Mouse (Mus musculus): ENCODE measurements at regions not wholly inside any gene's neighbourhood (a gene's known extent, or its start where the extent isn't known, plus 50 kb on each side); places are given as distances from the start of the nearest gene placed in this dataset.

DNA sequence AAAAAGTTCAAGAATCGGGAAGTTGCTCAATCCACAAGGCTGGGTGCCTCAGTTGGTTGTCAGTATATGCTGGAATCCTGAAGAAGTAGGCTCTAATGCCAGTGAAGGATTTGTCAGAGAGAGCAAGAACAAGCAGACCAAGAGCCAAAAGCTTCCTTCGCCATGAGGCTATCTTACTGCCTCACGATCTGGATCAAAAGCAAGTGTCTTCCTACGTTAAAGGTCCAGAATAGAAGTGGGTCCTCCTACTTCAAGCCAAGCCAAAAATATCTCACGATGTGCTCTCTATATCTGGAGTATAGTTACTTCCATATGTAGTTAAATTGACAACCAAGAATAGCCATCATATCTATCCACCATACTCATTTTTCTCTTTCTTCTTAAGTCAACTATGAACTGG, 102.5 kb upstream of the 4930578C19Rik start:
- DNase-seq (ENCODE audit: low spot score in 2 of 2), result no peak

DNA sequence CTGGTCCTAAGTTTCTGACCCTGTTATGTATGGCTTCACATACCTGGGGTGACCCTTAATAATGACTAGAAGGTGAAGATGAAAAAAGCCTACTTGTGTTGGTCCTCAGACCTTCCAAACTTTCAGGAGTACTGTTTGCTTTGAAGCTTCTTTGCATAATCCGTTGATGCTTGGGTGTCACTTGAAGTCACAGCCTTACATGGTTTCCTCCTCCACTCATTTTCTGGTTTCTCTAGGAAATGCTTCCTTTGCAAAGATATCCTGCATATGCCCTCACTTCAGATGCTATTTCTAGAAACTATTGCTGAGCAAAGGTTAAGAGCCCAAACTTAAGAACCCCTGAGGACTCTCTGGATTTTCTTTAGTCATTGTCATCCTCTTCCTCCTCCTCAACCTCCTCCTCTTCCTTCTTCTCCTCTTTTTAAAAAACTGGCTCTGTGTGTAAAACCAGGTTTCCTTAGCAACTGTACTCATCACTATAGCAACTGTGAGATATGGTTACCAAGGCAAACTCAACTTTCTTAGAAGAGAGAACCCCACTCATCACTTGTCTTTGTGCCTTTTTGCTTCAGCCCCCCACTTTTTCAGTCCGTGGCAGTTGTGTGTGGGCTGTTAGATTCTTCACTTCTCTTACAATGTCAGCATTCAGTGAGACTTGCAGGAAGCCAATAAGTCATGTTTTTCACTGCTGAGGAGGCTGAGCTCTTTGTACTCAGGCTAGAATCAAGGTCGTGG, 59.2 kb upstream of the 4930578C19Rik start:
- peak; percentile 17 to 47 for DNase-seq (ENCODE audit: low spot score in 2 of 2)

All from frontal cortex, postnatal 14 days (tissue).